Mouse (Mus musculus) liver, embryonic 14.5 days (tissue): Measurements from ENCODE around the gene Syngr1. TPM values are rescaled to one million over a fixed set of nuclear protein-coding genes. Genes with fewer than 3 reads are reported as not detected.

ENCODE experiments used
- ATAC-seq: fragments of 200-750 bp; cut with Nextera tagmentation; 2 replicates; pipeline ENCODE4 v1.8.0; 2017; ENCODE audit warnings: moderate number of reproducible peaks, mild to moderate bottlenecking, moderate library complexity; ENCODE audit not compliant: insufficient read depth
- DNase-seq, 3 experiments: peaks; one replicate each; pipeline ENCODE4 v3.0.0-alpha.2; 2012 to 2013; ENCODE audit warnings: low read depth in 3 of 3, low spot score in 3 of 3
- H3K27ac ChIP-seq: fragments of 300-500 bp; sonication (generic); 2 replicates; pipeline ENCODE4 v1.5.1; 2014; ENCODE audit warnings: moderate library complexity, mild to moderate bottlenecking, control low read depth, inconsistent platforms
- H3K27me3 ChIP-seq: fragments of 300-500 bp; sonication (generic); 2 replicates; pipeline ENCODE4 v1.6.1; 2014; ENCODE audit warnings: mild to moderate bottlenecking, low read length, moderate library complexity; ENCODE audit not compliant: control insufficient read depth, insufficient read depth
- H3K36me3 ChIP-seq: fragments of 300-500 bp; sonication (generic); replicated peaks from 2 replicates; pipeline ENCODE4 v1.6.1; 2014; ENCODE audit warnings: low read depth; ENCODE audit not compliant: control insufficient read depth, insufficient read depth
- H3K4me1 ChIP-seq, 2 experiments: fragments of 200-500 bp in 1 of 2; fragments of 300-500 bp in 1 of 2; sonication (generic) in 1 of 2; replicated peaks; 2 replicates each; pipeline ENCODE4 v1.6.1; 2012 to 2014; ENCODE audit warnings: antibody characterized with exemption in 1 of 2, inconsistent platforms in 1 of 2, low read length in 1 of 2; ENCODE audit not compliant: control insufficient read depth in 2 of 2, insufficient read depth in 2 of 2
- H3K4me2 ChIP-seq: fragments of 300-500 bp; sonication (generic); 2 replicates; pipeline ENCODE4 v1.6.1; 2014; ENCODE audit warnings: low read depth, mild to moderate bottlenecking, control low read depth, moderate library complexity
- H3K4me3 ChIP-seq, 2 experiments: fragments of 200-500 bp in 1 of 2; fragments of 300-500 bp in 1 of 2; sonication (generic) in 1 of 2; 2 replicates each; pipeline ENCODE4 v1.5.1; 2012 to 2014; ENCODE audit warnings: low read depth in 2 of 2, low read length in 2 of 2, mild to moderate bottlenecking in 2 of 2, control low read depth in 1 of 2, inconsistent platforms in 1 of 2, moderate library complexity in 1 of 2; ENCODE audit not compliant: insufficient read depth in 1 of 2
- H3K9ac ChIP-seq: fragments of 300-500 bp; sonication (generic); replicated peaks from 2 replicates; pipeline ENCODE4 v1.6.1; 2014; ENCODE audit warnings: mild to moderate bottlenecking, control low read depth, moderate library complexity
- H3K9me3 ChIP-seq: fragments of 300-500 bp; sonication (generic); 2 replicates; pipeline ENCODE4 v1.6.1; 2016; ENCODE audit warnings: low read length, mixed read lengths; ENCODE audit not compliant: control insufficient read depth
- CTCF ChIP-seq: IDR thresholded peaks from 2 replicates; pipeline ENCODE4 v1.5.1; 2016; ENCODE audit warnings: antibody characterized with exemption, low read depth, control low read depth
- EP300 ChIP-seq: IDR thresholded peaks from 2 replicates; pipeline ENCODE4 v1.6.1; 2016; ENCODE audit warnings: antibody characterized with exemption, low read depth
- WGBS: fragments of 180-500 bp; shearing (Covaris S2); extraction: QIAGEN DNeasy Blood & Tissue Kit; methylation state at CpG from one replicate; pipeline ENCODE4 v1.1.7; 2014; ENCODE audit not compliant: insufficient replicate concordance; 5-methylcytosine and 5-hydroxymethylcytosine counted together
- polyA plus RNA-seq, 2 experiments: library from polyadenylated mRNA; depleted of rRNA in 1 of 2; stranded (reverse) in 1 of 2; unstranded in 1 of 2; fragments of >200 nt; fragmentation: Nextera tagmentation in 1 of 2; extraction: Ambion mirVana in 1 of 2; gene quantifications; 2 replicates each; pipeline versions ENCODE4 v1.2.1 to v1.2.3; 2012 to 2014

The Syngr1 gene
- polyA plus RNA-seq, 2 experiments: 10.4 to 14.4 TPM

- WGBS: 39% methylated on average over 4 of the region's 4 CpGs
- no peaks in the 10 kb centered on the region for H3K9me3 ChIP-seq
- ATAC-seq (no peak), DNase-seq (no peak)
- H3K9ac ChIP-seq: no peak overlapping the region
- TF ChIP-seq EP300 (no peak), CTCF (no peak)
- H3K4me2 ChIP-seq: no peak overlapping the region
- no peaks in the 10 kb centered on the region for H3K36me3 ChIP-seq
- H3K4me1 ChIP-seq: peaks cover 0 to 4% of the 10 kb centered on the region in 2 experiments; a peak in 1 of 4 replicates
- H3K27me3 ChIP-seq: no peaks in the 10 kb centered on the region
- H3K27ac ChIP-seq: no peak overlapping the region
- H3K4me3 ChIP-seq: no peak overlapping the region
These were observed 22.0 kb upstream of the Syngr1 start for GRCm38 (mm10) chr15:80069171-80069570.

- H3K27me3 ChIP-seq: no peaks in the 10 kb centered on the region
- DNase-seq: no peak
These were observed 21.0 kb upstream of the Syngr1 start for GRCm38 (mm10) chr15:80070095-80070644.

DNA sequence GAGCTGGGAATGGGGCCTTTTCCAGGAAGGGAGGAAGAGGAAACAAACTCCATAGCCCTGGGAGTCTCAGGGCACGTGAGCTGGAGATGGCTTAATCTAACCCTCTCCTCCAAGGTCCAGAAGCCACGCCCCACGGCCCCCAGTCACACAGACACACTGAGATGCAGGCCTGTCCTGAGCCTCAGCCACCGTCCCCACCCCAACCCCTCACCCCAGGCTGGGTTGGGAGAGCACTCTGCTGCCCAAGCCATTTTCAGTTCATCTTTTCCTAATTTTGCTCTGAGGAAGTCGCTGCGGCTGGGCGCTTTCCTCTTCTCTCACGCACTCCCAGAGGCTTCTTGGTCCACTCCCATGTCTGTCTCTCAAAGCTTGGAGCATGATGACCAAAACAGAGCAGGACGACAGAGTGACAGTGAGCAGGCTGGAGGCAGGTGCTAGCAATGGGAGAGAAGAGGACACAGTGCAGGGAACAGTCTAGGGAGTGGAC, 19.1 kb upstream of the Syngr1 start:
- no peaks in the 10 kb centered on the region for H3K9me3 ChIP-seq
- H3K27me3 ChIP-seq: no peaks in the 10 kb centered on the region
- no peak overlapping the region for H3K4me3 ChIP-seq
- no peak overlapping the region for H3K27ac ChIP-seq
- H3K4me1 ChIP-seq: peaks cover 8 to 20% of the 10 kb centered on the region in 2 experiments
- H3K36me3 ChIP-seq: peaks cover 6% of the 10 kb centered on the region
- 15% methylated on average over 9 of the region's 9 CpGs for WGBS
- DNase-seq: no peak
- ATAC-seq: no peak
- no peak for TF ChIP-seq CTCF
- no peak for TF ChIP-seq EP300
- no peak overlapping the region for H3K9ac ChIP-seq
- no peak overlapping the region for H3K4me2 ChIP-seq

More at GRCm38 (mm10) chr15:80070095-80070644, 21.0 kb upstream of the Syngr1 start:
- H3K4me2 ChIP-seq: no peak overlapping the region
- no peaks in the 10 kb centered on the region for H3K9me3 ChIP-seq
- no peak for ATAC-seq
- H3K4me1 ChIP-seq: peaks cover 0 to 5% of the 10 kb centered on the region in 2 experiments; a peak in 2 of 4 replicates
- H3K27ac ChIP-seq: no peak overlapping the region
- no peaks in the 10 kb centered on the region for H3K36me3 ChIP-seq
- WGBS: 61% methylated on average over 8 of the region's 8 CpGs
- H3K4me3 ChIP-seq: no peak overlapping the region
- no peak for TF ChIP-seq EP300
- TF ChIP-seq CTCF: no peak
- H3K9ac ChIP-seq: no peak overlapping the region

DNA sequence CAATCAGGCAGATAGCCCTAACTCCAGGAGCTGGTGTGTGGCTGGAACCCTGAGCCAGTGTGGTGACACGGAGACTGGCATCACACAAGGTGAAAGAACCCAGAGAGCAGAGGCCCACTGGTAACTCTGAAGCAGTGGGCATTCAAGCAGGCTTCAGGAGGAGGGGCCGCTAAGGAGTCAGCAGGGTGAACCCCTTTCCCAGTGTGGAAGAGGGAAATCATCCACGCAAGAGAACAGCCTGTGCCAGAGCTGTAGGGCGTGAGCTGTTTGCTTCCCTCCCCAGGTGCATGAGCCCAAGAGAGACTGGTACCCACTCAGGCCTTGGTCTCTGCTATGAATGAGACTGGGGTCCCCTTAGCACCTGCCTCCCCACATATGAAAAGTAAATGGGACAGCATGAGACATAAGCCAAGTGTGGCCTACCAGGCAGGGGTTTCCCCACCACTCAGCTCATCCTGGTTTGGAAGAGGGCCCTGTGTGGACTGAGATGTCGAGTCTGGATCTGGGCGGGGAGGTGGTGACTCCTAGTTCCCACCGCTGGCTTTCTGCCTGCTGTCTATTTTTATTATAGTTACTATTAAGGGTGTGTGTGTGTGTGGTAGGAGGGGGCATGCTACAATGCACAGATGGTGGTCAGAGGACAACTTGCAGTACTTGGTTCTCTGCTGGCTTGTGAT, 18.4 kb upstream of the Syngr1 start:
- no peak for DNase-seq
- no peak for ATAC-seq
- no peaks in the 10 kb centered on the region for H3K27me3 ChIP-seq
- peaks cover 8 to 20% of the 10 kb centered on the region in 2 experiments for H3K4me1 ChIP-seq
- H3K9ac ChIP-seq: no peak overlapping the region
- TF ChIP-seq EP300 (no peak), CTCF (no peak)
- H3K4me2 ChIP-seq: no peak overlapping the region
- 73% methylated on average over 7 of the region's 7 CpGs for WGBS
- H3K27ac ChIP-seq: no peak overlapping the region
- peaks cover 13% of the 10 kb centered on the region for H3K36me3 ChIP-seq
- H3K4me3 ChIP-seq: no peak overlapping the region
- H3K9me3 ChIP-seq: no peaks in the 10 kb centered on the region

DNA sequence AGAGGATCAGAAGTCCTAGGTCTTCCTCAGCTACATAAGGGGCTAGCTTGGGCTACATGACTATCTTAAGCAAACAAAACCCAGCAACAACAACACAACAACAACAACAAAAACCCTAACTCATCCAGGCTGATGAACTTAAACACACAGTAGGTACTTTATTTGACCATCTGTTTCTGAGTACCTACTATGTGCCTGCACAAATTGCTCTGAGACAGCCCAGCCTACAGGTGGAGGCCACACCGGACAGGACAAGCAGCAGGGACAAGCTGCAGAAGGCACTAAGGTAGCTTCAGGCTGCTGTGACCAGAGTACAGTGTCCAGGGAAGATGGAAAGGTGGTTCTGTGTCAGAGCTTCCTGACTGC, 17.9 kb upstream of the Syngr1 start:
- no peak for ATAC-seq
- Histone ChIP-seq H3K27ac (no peak overlapping the region), H3K4me1 (peaks cover 8 to 20% of the 10 kb centered on the region in 2 experiments), H3K9me3 (no peaks in the 10 kb centered on the region), H3K36me3 (peaks cover 18% of the 10 kb centered on the region), H3K9ac (no peak overlapping the region), H3K4me2 (no peak overlapping the region), H3K4me3 (no peak overlapping the region), H3K27me3 (no peaks in the 10 kb centered on the region)
- TF ChIP-seq EP300 (no peak), CTCF (no peak)
- no peak for DNase-seq
- 67% methylated on average over 1 of the region's 1 CpGs for WGBS
